Mouse (Mus musculus): ENCODE data around the gene Sgo2a.

- TF ChIP-seq CTCF (IDR thresholded peaks at IDR 0.05; ENCODE audit: low read depth, low read length) (no peak), GATA1 (IDR thresholded peaks at IDR 0.05; ENCODE audit: borderline replicate concordance, low read length) (no peak), POLR2AphosphoS5 (IDR thresholded peaks at IDR 0.05; ENCODE audit: insufficient replicate concordance, low read depth, low read length) (no peak), TAL1 (conservative IDR thresholded peaks at IDR 0.05; ENCODE audit: low read depth, low read length) (no peak)
Observed at GRCm38 (mm10) chr1:58056939-58057338, 61.2 kb downstream of the Sgo2a start.
